Mouse (Mus musculus): ENCODE measurements around the gene Lrrc8b. TPM values are rescaled to one million over a fixed set of nuclear protein-coding genes. Genes with fewer than 3 reads are reported as not detected.

Gene Lrrc8b
- total and polyA plus RNA-seq, 3 experiments: 7.4 to 14.0 TPM; not detected in 1

DNA sequence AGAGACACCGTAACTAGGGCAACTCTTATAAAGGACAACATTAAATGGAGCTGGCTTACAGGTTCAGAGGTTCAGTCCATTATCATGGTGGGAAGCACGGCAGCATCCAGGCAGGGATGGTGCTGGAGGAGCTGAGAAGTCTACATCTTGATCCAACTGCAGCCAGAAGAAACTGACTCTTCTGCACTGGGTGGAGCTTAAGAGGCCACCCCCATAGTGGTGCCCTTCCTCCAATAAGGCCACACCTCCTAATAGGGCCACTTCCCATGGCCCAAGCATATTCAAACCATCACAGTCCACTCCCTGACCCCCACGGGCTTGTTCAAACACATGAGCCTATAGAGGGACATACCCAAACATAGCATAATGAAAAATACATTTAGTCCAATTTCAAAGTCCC lies 119.6 kb downstream of the Lrrc8b start:
- no peak overlapping the region for H3K4me3 ChIP-seq (ENCODE audit: control insufficient read depth in 1 of 2, insufficient read depth in 1 of 2, low read depth in 2 of 2, low read length in 2 of 2)
- no peaks in the 10 kb centered on the region for H3K4me1 ChIP-seq (ENCODE audit: control insufficient read depth in 1 of 2, insufficient read depth in 2 of 2, low read length in 2 of 2)
- H3K36me3 ChIP-seq (ENCODE audit: control insufficient read depth in 1 of 2, insufficient read depth in 2 of 2, low read length in 2 of 2): peaks cover 0 to 18% of the 10 kb centered on the region in 2 experiments; a peak in 2 of 4 replicates
- no peak for TF ChIP-seq SMC3 (IDR thresholded peaks at IDR 0.05; ENCODE audit: low read depth, low read length)
- no peak for TF ChIP-seq RAD21 (IDR thresholded peaks at IDR 0.05; ENCODE audit: low read depth, low read length)
- no peak for TF ChIP-seq MAZ (IDR thresholded peaks at IDR 0.05; ENCODE audit: low read depth, low read length)
- TF ChIP-seq HCFC1 (IDR thresholded peaks at IDR 0.05; ENCODE audit: low read depth, low read length): no peak
- no peak for TF ChIP-seq GATA1 (IDR thresholded peaks at IDR 0.05; ENCODE audit: low read depth, low read length)
- TF ChIP-seq RCOR1 (IDR thresholded peaks at IDR 0.05; ENCODE audit: low read depth, low read length): no peak
- TF ChIP-seq CHD2 (IDR thresholded peaks at IDR 0.05; ENCODE audit: low read length): no peak
- TF ChIP-seq ELF1 (IDR thresholded peaks at IDR 0.05; ENCODE audit: low read depth, low read length): no peak
- no peak for TF ChIP-seq POLR2A (IDR thresholded peaks at IDR 0.05; ENCODE audit: control insufficient read depth in 1 of 2, insufficient read depth in 1 of 2, low read depth in 1 of 2, low read length in 2 of 2, poor library complexity in 1 of 2)
- no peak for TF ChIP-seq KAT2A (conservative IDR thresholded peaks at IDR 0.05; ENCODE audit: low read depth, low read length)
- no peak for TF ChIP-seq NRF1 (IDR thresholded peaks at IDR 0.05; ENCODE audit: insufficient read depth, low read depth, low read length, poor library complexity, severe bottlenecking)
- TF ChIP-seq MEF2A (IDR thresholded peaks at IDR 0.05; ENCODE audit: extremely low read depth, insufficient replicate concordance, low read depth, low read length, poor library complexity, severe bottlenecking): no peak
- no peak for TF ChIP-seq POLR2AphosphoS2 (IDR thresholded peaks at IDR 0.05; ENCODE audit: low read length)
- TF ChIP-seq ZKSCAN1 (IDR thresholded peaks at IDR 0.05; ENCODE audit: low read depth, low read length): no peak
- TF ChIP-seq POLR2AphosphoS5 (IDR thresholded peaks at IDR 0.05; ENCODE audit: borderline replicate concordance, low read depth, low read length): no peak
- no peak for TF ChIP-seq E2F4 (IDR thresholded peaks at IDR 0.05; ENCODE audit: borderline replicate concordance, low read depth, low read length)
- H3K9me3 ChIP-seq (replicated peaks; ENCODE audit: insufficient read depth, low read length): no peaks in the 10 kb centered on the region
- no peak overlapping the region for H3K27ac ChIP-seq (ENCODE audit: control insufficient read depth, low read depth, low read length)
- no peak for DNase-seq (ENCODE audit: low read depth, low spot score)
- no peak overlapping the region for H3K9ac ChIP-seq (ENCODE audit: control insufficient read depth, low read depth, low read length, poor library complexity, severe bottlenecking)
- H3K27me3 ChIP-seq (ENCODE audit: control insufficient read depth in 1 of 2, insufficient read depth in 2 of 2, low read length in 2 of 2): no peaks in the 10 kb centered on the region
- H3K79me2 ChIP-seq (ENCODE audit: control insufficient read depth, insufficient read depth, low read length, poor library complexity): peaks cover 10% of the 10 kb centered on the region

DNA sequence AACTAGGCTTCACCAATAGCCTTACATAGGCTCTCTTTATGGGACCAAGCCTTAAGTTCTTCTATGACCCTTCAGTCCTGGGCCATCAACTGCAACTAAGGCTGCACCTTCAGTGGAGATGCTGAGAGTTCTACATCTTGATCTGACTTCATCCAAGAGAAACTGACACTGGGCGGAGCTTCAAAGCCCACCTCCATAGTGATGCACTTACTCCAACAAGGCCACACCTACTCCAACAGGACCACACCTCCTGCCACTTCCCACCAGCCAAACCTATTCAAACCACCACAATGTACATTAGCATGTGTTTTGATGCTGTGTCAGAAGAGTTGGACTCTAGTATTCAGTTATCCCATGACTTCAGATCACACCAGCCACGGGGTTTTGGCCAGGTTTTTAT lies 120.6 kb downstream of the Lrrc8b start:
- H3K9me3 ChIP-seq (replicated peaks; ENCODE audit: insufficient read depth, low read length): no peaks in the 10 kb centered on the region
- DNase-seq (ENCODE audit: low read depth, low spot score): no peak
- H3K4me1 ChIP-seq (ENCODE audit: control insufficient read depth in 1 of 2, insufficient read depth in 2 of 2, low read length in 2 of 2): no peaks in the 10 kb centered on the region
- peaks cover 0 to 14% of the 10 kb centered on the region in 2 experiments; a peak in 2 of 4 replicates for H3K36me3 ChIP-seq (ENCODE audit: control insufficient read depth in 1 of 2, insufficient read depth in 2 of 2, low read length in 2 of 2)
- no peak overlapping the region for H3K9ac ChIP-seq (ENCODE audit: control insufficient read depth, low read depth, low read length, poor library complexity, severe bottlenecking)
- H3K79me2 ChIP-seq (ENCODE audit: control insufficient read depth, insufficient read depth, low read length, poor library complexity): peaks cover 6% of the 10 kb centered on the region; the same call in 1 of the 2 replicates
- no peak overlapping the region for H3K27ac ChIP-seq (ENCODE audit: control insufficient read depth, low read depth, low read length)
- no peaks in the 10 kb centered on the region for H3K27me3 ChIP-seq (ENCODE audit: control insufficient read depth in 1 of 2, insufficient read depth in 2 of 2, low read length in 2 of 2)
- H3K4me3 ChIP-seq (ENCODE audit: control insufficient read depth in 1 of 2, insufficient read depth in 1 of 2, low read depth in 2 of 2, low read length in 2 of 2): no peak overlapping the region
- TF ChIP-seq TAL1 (IDR thresholded peaks at IDR 0.05; ENCODE audit: low read length): no peak
- TF ChIP-seq JUND (IDR thresholded peaks at IDR 0.05; ENCODE audit: low read depth, low read length): no peak
- no peak for TF ChIP-seq MYB (IDR thresholded peaks at IDR 0.05; ENCODE audit: low read depth, low read length)
- TF ChIP-seq USF2 (IDR thresholded peaks at IDR 0.05; ENCODE audit: borderline replicate concordance in 1 of 2, insufficient read depth in 1 of 2, low read depth in 1 of 2, low read length in 2 of 2): no peak
- TF ChIP-seq KAT2A (conservative IDR thresholded peaks at IDR 0.05; ENCODE audit: low read depth, low read length): no peak
- TF ChIP-seq MXI1 (IDR thresholded peaks at IDR 0.05; ENCODE audit: low read depth, low read length): no peak
- no peak for TF ChIP-seq MYC (IDR thresholded peaks at IDR 0.05; ENCODE audit: low read depth, low read length)
- TF ChIP-seq ETS1 (IDR thresholded peaks at IDR 0.05; ENCODE audit: low read depth, low read length): no peak
- no peak for TF ChIP-seq POLR2A (IDR thresholded peaks at IDR 0.05; ENCODE audit: control insufficient read depth in 1 of 2, insufficient read depth in 1 of 2, low read depth in 1 of 2, low read length in 2 of 2, poor library complexity in 1 of 2)
- no peak for TF ChIP-seq MAZ (IDR thresholded peaks at IDR 0.05; ENCODE audit: low read depth, low read length)
- no peak for TF ChIP-seq MAFK (IDR thresholded peaks at IDR 0.05; ENCODE audit: borderline replicate concordance, low read depth, low read length)
